Comparison of ENCODE assay signal across 27 mouse cellular contexts in the genomic region with DNA sequence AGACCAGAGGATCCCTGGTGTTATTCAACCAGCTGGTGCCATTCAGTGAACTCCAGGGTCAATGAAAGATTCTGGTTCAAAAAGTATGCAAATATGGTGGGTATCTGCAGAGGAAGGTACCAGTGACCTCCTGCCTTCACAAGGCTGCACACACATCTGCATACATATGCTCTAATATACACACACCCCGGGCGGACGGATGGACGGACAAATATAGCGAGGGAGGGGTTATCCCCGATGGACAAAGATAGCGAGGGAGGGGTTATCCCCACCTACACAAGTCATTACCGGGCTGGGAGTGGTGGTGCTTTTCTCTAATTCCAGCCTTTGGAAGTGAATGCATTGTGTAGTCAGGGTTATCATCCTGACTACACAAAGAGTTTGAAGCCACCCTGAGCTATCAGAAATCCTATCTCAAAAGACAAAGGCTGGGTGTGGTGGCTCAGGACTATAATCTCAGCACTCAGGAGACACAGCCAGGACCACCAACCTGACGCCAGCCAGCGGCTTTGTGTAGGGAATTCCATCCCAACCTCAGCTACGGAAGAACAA. TPM values are rescaled to one million over a fixed set of nuclear protein-coding genes. Genes with fewer than 3 reads are reported as not detected.
"Had no signal": no experiment of that assay in that cellular context is flagged by ENCODE, and none has a peak within 500 bp of the region (broad histone marks: within the 10 kb centered on the region; RNA-seq: fewer than 3 reads in every experiment).

No protein-coding gene starts in this region.

- H3K36me3 ChIP-seq: heart, embryonic 10.5 days; heart, embryonic 12.5 days; hindbrain, embryonic 10.5 days; hindbrain, embryonic 12.5 days; intestine, embryonic 15.5 days; limb, embryonic 10.5 days; limb, embryonic 12.5 days; liver, embryonic 13.5 days; liver, embryonic 15.5 days had no signal

- H3K4me3 ChIP-seq: heart, embryonic 10.5 days; heart, embryonic 12.5 days; hindbrain, embryonic 10.5 days; hindbrain, embryonic 12.5 days; intestine, embryonic 15.5 days; layer of hippocampus, adult 2 months; limb, embryonic 10.5 days; limb, embryonic 12.5 days; liver, embryonic 13.5 days; liver, embryonic 15.5 days had no signal

- H3K4me2 ChIP-seq: heart, embryonic 12.5 days; hindbrain, embryonic 12.5 days; hindbrain, embryonic 14.5 days; intestine, embryonic 15.5 days; limb, embryonic 12.5 days; liver, embryonic 11.5 days; liver, embryonic 13.5 days; liver, embryonic 15.5 days had no signal

- H3K27ac ChIP-seq: heart, embryonic 10.5 days; hindbrain, embryonic 10.5 days; hindbrain, embryonic 12.5 days; hindbrain, embryonic 14.5 days; intestine, embryonic 15.5 days; layer of hippocampus, adult 2 months; limb, embryonic 10.5 days; limb, embryonic 12.5 days; liver, embryonic 13.5 days; liver, embryonic 15.5 days had no signal

- H3K9me3 ChIP-seq: heart, embryonic 10.5 days; heart, embryonic 12.5 days; hindbrain, embryonic 10.5 days; hindbrain, embryonic 12.5 days; intestine, embryonic 15.5 days; limb, embryonic 10.5 days; limb, embryonic 12.5 days; liver, embryonic 13.5 days; liver, embryonic 15.5 days had no signal

- DNase-seq: gastrocnemius, postnatal 14 days; gastrocnemius, postnatal 36 days; heart, adult 18-20 months; heart, postnatal 10 days; heart, postnatal 4 days; kidney, adult 18-20 months; kidney, adult 8-10 months; kidney, postnatal 10 days; kidney, postnatal 25 days; kidney, postnatal 4 days; layer of hippocampus, postnatal 36 days; liver; liver, embryonic 13.5 days; liver, postnatal 0 days had no signal

- H3K4me1 ChIP-seq: heart, embryonic 12.5 days; hindbrain, embryonic 12.5 days; intestine, embryonic 15.5 days; liver, embryonic 15.5 days had no signal

- H3K9ac ChIP-seq: heart, embryonic 12.5 days; hindbrain, embryonic 12.5 days; hindbrain, embryonic 14.5 days; intestine, embryonic 15.5 days; limb, embryonic 12.5 days; liver, embryonic 13.5 days; liver, embryonic 15.5 days; liver, postnatal 0 days had no signal

RNA-seq across cellular contexts. Expression of gene Srcin1, which starts 59.6 kb away (rescaled TPM):
- total RNA-seq: granulocyte monocyte progenitor cell, adult 5-6 weeks had no signal
- polyA plus RNA-seq: heart, embryonic 12.5 days; inflammation-experienced regulatory T-cells, adult 6 months; liver, embryonic 13.5 days; liver, embryonic 15.5 days had no signal
